Mouse (Mus musculus): ENCODE measurements around the gene Gramd4. TPM values are rescaled to one million over a fixed set of nuclear protein-coding genes. Genes with fewer than 3 reads are reported as not detected.
"Not testable (repeated sequence)": the region's sequence is repeated elsewhere in the genome, so short reads cannot be mapped to it uniquely, and the experiment has no call there.

The Gramd4 gene
- total RNA-seq, 4 experiments from 2014 or later, result 15.4 to 22.2 (median 17.5) TPM

GRCm38 (mm10) chr15:86051878-86052478 is 5.5 kb upstream of the Gramd4 start:
- no peak for DNase-seq

GRCm38 (mm10) chr15:86053890-86054536 is 3.5 kb upstream of the Gramd4 start:
- no peak for DNase-seq

- not testable (repeated sequence) for DNase-seq
These were observed 2.6 kb upstream of the Gramd4 start for GRCm38 (mm10) chr15:86054861-86055260.

GRCm38 (mm10) chr15:86056221-86056760 is 1.2 kb upstream of the Gramd4 start:
- DNase-seq, result no peak

- DNase-seq, result no peak
These were observed 413 bp downstream of the Gramd4 start for GRCm38 (mm10) chr15:86057908-86058307.

GRCm38 (mm10) chr15:86058394-86058915 is 960 bp downstream of the Gramd4 start:
- DNase-seq, result peak; percentile 76

GRCm38 (mm10) chr15:86058931-86059834 is 1.7 kb downstream of the Gramd4 start:
- DNase-seq, result no peak

GRCm38 (mm10) chr15:86059835-86060380 is 2.4 kb downstream of the Gramd4 start:
- no peak for DNase-seq

- DNase-seq, result no peak
These were observed 3.1 kb downstream of the Gramd4 start for GRCm38 (mm10) chr15:86060581-86060980.

GRCm38 (mm10) chr15:86061221-86061620 is 3.7 kb downstream of the Gramd4 start:
- no peak for DNase-seq

GRCm38 (mm10) chr15:86061848-86062481 is 4.5 kb downstream of the Gramd4 start:
- DNase-seq, result no peak

GRCm38 (mm10) chr15:86064191-86064849 is 6.8 kb downstream of the Gramd4 start:
- no peak for DNase-seq

GRCm38 (mm10) chr15:86064850-86065229 is 7.3 kb downstream of the Gramd4 start:
- DNase-seq, result no peak

- DNase-seq, result no peak
These were observed 7.9 kb downstream of the Gramd4 start for GRCm38 (mm10) chr15:86065367-86065766.

GRCm38 (mm10) chr15:86066836-86067580 is 9.5 kb downstream of the Gramd4 start:
- no peak for DNase-seq

- no peak for DNase-seq
These were observed 10.1 kb downstream of the Gramd4 start for GRCm38 (mm10) chr15:86067581-86067910.

- DNase-seq, result no peak
These were observed 10.5 kb downstream of the Gramd4 start for GRCm38 (mm10) chr15:86067941-86068495.

- DNase-seq, result no peak
These were observed 11.7 kb downstream of the Gramd4 start for GRCm38 (mm10) chr15:86069011-86069791.

GRCm38 (mm10) chr15:86070368-86070767 is 12.9 kb downstream of the Gramd4 start:
- no peak for DNase-seq

GRCm38 (mm10) chr15:86071166-86071565 is 13.7 kb downstream of the Gramd4 start:
- no peak for DNase-seq

Measured in adrenal gland, adult 8-10 months (tissue).